27 mouse cellular contexts compared by ENCODE assay signal in genomic region chr9:22445123-22445522, GRCm38 (mm10). TPM values are rescaled to one million over a fixed set of nuclear protein-coding genes. Genes with fewer than 3 reads are reported as not detected.
DNase-seq lines count a peak whose midpoint lies in the region; ATAC-seq and TF ChIP-seq lines count a peak whose summit lies in the region.
"Had no signal": no experiment of that assay in that cellular context is flagged by ENCODE, and none has a peak within 500 bp of the region (broad histone marks: within the 10 kb centered on the region; RNA-seq: fewer than 3 reads in every experiment).

No protein-coding gene starts in this region.

- peak; percentile 22; the same call in 1 of the 2 replicates for ATAC-seq in hindbrain, embryonic 16.5 days
- no peak for ATAC-seq in hindbrain, embryonic 12.5 days (ENCODE audit: low FRiP score)
- ATAC-seq in midbrain, embryonic 16.5 days, result 0 out of 2 replicates have a peak, but pooled peaks have one; percentile 17
- no peak for ATAC-seq in midbrain, embryonic 15.5 days (replicated peaks)
- ATAC-seq: activated CD4-positive, CD25-positive, alpha-beta regulatory T cell, adult 4 months; CD4-positive, CD25-positive, alpha-beta regulatory T cell, adult 4 months; Patski had no signal

- 89% methylated on average over 1 of the region's 1 CpGs for WGBS in hindbrain, embryonic 16.5 days
- 82% methylated on average over 1 of the region's 1 CpGs for WGBS in hindbrain, embryonic 12.5 days
- 83% methylated on average over 1 of the region's 1 CpGs for WGBS in midbrain, embryonic 16.5 days
- 95% methylated on average over 1 of the region's 1 CpGs for WGBS in midbrain, embryonic 15.5 days

- no peak; a peak in 1 of 4 replicates for TF ChIP-seq POLR2A in MEL (IDR thresholded peaks at IDR 0.05; ENCODE audit: control insufficient read depth in 1 of 2, insufficient read depth in 1 of 2, low read depth in 1 of 2, low read length in 2 of 2, poor library complexity in 1 of 2)

- peaks cover 30% of the 10 kb centered on the region for H3K36me3 ChIP-seq in hindbrain, embryonic 16.5 days (ENCODE audit: control insufficient read depth, insufficient read depth, low read length)
- peaks cover 53% of the 10 kb centered on the region for H3K36me3 ChIP-seq in hindbrain, embryonic 12.5 days
- H3K36me3 ChIP-seq in midbrain, embryonic 16.5 days (ENCODE audit: control insufficient read depth, insufficient read depth, low read length), result peaks cover 36% of the 10 kb centered on the region
- peaks cover 37% of the 10 kb centered on the region for H3K36me3 ChIP-seq in midbrain, embryonic 15.5 days (replicated peaks)
- peaks cover 0 to 17% of the 10 kb centered on the region in 2 experiments; a peak in 2 of 4 replicates for H3K36me3 ChIP-seq in MEL (ENCODE audit: control insufficient read depth in 1 of 2, insufficient read depth in 2 of 2, low read length in 2 of 2)

- no peak overlapping the region for H3K9ac ChIP-seq in hindbrain, embryonic 16.5 days (ENCODE audit: low read depth, low read length)
- no peak overlapping the region for H3K9ac ChIP-seq in hindbrain, embryonic 12.5 days
- no peak overlapping the region for H3K9ac ChIP-seq in midbrain, embryonic 16.5 days (ENCODE audit: low read depth, low read length)
- H3K9ac ChIP-seq in midbrain, embryonic 15.5 days, result no peak overlapping the region
- H3K9ac ChIP-seq in MEL (ENCODE audit: control insufficient read depth, low read depth, low read length, poor library complexity, severe bottlenecking), result no peak overlapping the region

- no peak for TF ChIP-seq RAD21 in MEL (IDR thresholded peaks at IDR 0.05; ENCODE audit: low read depth, low read length)

- DNase-seq in MEL (ENCODE audit: low read depth, low spot score), result no peak
- DNase-seq in embryo, embryonic 11 days, result no peak
- DNase-seq: adrenal gland, adult 2 months; adrenal gland, adult 8-10 months; adrenal gland, postnatal 10 days; adrenal gland, postnatal 14 days; adrenal gland, postnatal 25 days; adrenal gland, postnatal 36 days; B cell, adult 2 months; cerebellum, adult 11 months; cerebellum, adult 11-12 months; cerebellum, adult 18-20 months; cerebellum, adult 2 months had no signal

- no peaks in the 10 kb centered on the region for H3K27me3 ChIP-seq in hindbrain, embryonic 16.5 days (replicated peaks; ENCODE audit: control insufficient read depth, insufficient read depth, low read length)
- no peaks in the 10 kb centered on the region for H3K27me3 ChIP-seq in hindbrain, embryonic 12.5 days
- H3K27me3 ChIP-seq in midbrain, embryonic 16.5 days (ENCODE audit: control insufficient read depth, insufficient read depth, low read depth, low read length), result no peaks in the 10 kb centered on the region
- H3K27me3 ChIP-seq in midbrain, embryonic 15.5 days (replicated peaks), result no peaks in the 10 kb centered on the region
- no peaks in the 10 kb centered on the region for H3K27me3 ChIP-seq in MEL (ENCODE audit: control insufficient read depth in 1 of 2, insufficient read depth in 2 of 2, low read length in 2 of 2)
- H3K27me3 ChIP-seq: CH12.LX, Patski had no signal

- no peaks in the 10 kb centered on the region for H3K9me3 ChIP-seq in hindbrain, embryonic 16.5 days (ENCODE audit: control insufficient read depth, low read length)
- H3K9me3 ChIP-seq in hindbrain, embryonic 12.5 days (replicated peaks), result no peaks in the 10 kb centered on the region
- H3K9me3 ChIP-seq in midbrain, embryonic 16.5 days (replicated peaks; ENCODE audit: control insufficient read depth, low read length, poor library complexity, severe bottlenecking), result no peaks in the 10 kb centered on the region
- H3K9me3 ChIP-seq in midbrain, embryonic 15.5 days, result no peaks in the 10 kb centered on the region
- no peaks in the 10 kb centered on the region for H3K9me3 ChIP-seq in MEL (replicated peaks; ENCODE audit: insufficient read depth, low read length)
- H3K9me3 ChIP-seq: G1E had no signal

- H3K4me1 ChIP-seq in hindbrain, embryonic 16.5 days (ENCODE audit: control insufficient read depth, insufficient read depth, low read depth, low read length), result no peaks in the 10 kb centered on the region
- H3K4me1 ChIP-seq in hindbrain, embryonic 12.5 days, result no peaks in the 10 kb centered on the region
- no peaks in the 10 kb centered on the region for H3K4me1 ChIP-seq in midbrain, embryonic 16.5 days (ENCODE audit: control insufficient read depth, insufficient read depth, low read length)
- H3K4me1 ChIP-seq in midbrain, embryonic 15.5 days, result no peaks in the 10 kb centered on the region
- H3K4me1 ChIP-seq in MEL (ENCODE audit: control insufficient read depth in 1 of 2, insufficient read depth in 2 of 2, low read length in 2 of 2), result 0 out of 4 replicates have a peak, but pooled peaks cover 0 to 3% of the 10 kb centered on the region in 2 experiments

- no peak overlapping the region for H3K27ac ChIP-seq in hindbrain, embryonic 16.5 days (ENCODE audit: low read depth, low read length)
- no peak overlapping the region for H3K27ac ChIP-seq in hindbrain, embryonic 12.5 days
- no peak overlapping the region for H3K27ac ChIP-seq in midbrain, embryonic 16.5 days (ENCODE audit: low read length)
- H3K27ac ChIP-seq in midbrain, embryonic 15.5 days, result no peak overlapping the region
- no peak overlapping the region for H3K27ac ChIP-seq in MEL (ENCODE audit: control insufficient read depth, low read depth, low read length)

- no peak for TF ChIP-seq CTCF in MEL (IDR thresholded peaks at IDR 0.05 in 2 of 3, conservative IDR thresholded peaks at IDR 0.05 in 1 of 3; ENCODE audit: control insufficient read depth in 1 of 3, insufficient read depth in 1 of 3, low read depth in 2 of 3, low read length in 3 of 3, poor library complexity in 1 of 3, severe bottlenecking in 1 of 3)

- no peaks in the 10 kb centered on the region for H3K79me2 ChIP-seq in MEL (ENCODE audit: control insufficient read depth, insufficient read depth, low read length, poor library complexity)

- TF ChIP-seq EP300 in MEL (IDR thresholded peaks at IDR 0.05; ENCODE audit: low read depth in 1 of 2, low read length in 2 of 2), result no peak

- H3K4me2 ChIP-seq in hindbrain, embryonic 16.5 days (ENCODE audit: low read length), result no peak overlapping the region
- H3K4me2 ChIP-seq in hindbrain, embryonic 12.5 days (replicated peaks), result no peak overlapping the region
- H3K4me2 ChIP-seq in midbrain, embryonic 16.5 days (ENCODE audit: low read length), result no peak overlapping the region
- H3K4me2 ChIP-seq in midbrain, embryonic 15.5 days, result no peak overlapping the region

- no peak overlapping the region for H3K4me3 ChIP-seq in hindbrain, embryonic 16.5 days (ENCODE audit: low read length)
- no peak overlapping the region for H3K4me3 ChIP-seq in hindbrain, embryonic 12.5 days
- H3K4me3 ChIP-seq in midbrain, embryonic 16.5 days (ENCODE audit: low read depth, low read length), result no peak overlapping the region
- H3K4me3 ChIP-seq in midbrain, embryonic 15.5 days, result no peak overlapping the region
- H3K4me3 ChIP-seq in MEL (ENCODE audit: control insufficient read depth in 1 of 2, insufficient read depth in 1 of 2, low read depth in 2 of 2, low read length in 2 of 2), result no peak overlapping the region

RNA-seq across cellular contexts. Expression of gene Gm17545, which starts 9.0 kb away (rescaled TPM):
- not detected in 2 replicates for polyA plus RNA-seq in hindbrain, embryonic 16.5 days (2015; fragmentation: Nextera tagmentation; extraction: Ambion mirVana)
- polyA plus RNA-seq in hindbrain, embryonic 12.5 days (2016; fragmentation: Nextera tagmentation; extraction: Ambion mirVana), result not detected in 2 replicates
- polyA plus RNA-seq in midbrain, embryonic 16.5 days (2015; fragmentation: Nextera tagmentation; extraction: Ambion mirVana), result not detected in 2 replicates
- polyA plus RNA-seq in midbrain, embryonic 15.5 days (2015; fragmentation: Nextera tagmentation; extraction: Ambion mirVana), result not detected in 2 replicates
- not detected in 2 replicates for total RNA-seq in MEL (2012; rRNA removed)
- polyA plus RNA-seq in MEL (2012; ENCODE audit: insufficient read depth in 1 of 2, insufficient read length in 2 of 2, low read depth in 1 of 2, low replicate concordance in 2 of 2, missing spikeins in 1 of 2), result not detected
- total RNA-seq: adrenal gland, adult 18-20 months; adrenal gland, adult 2 months; adrenal gland, adult 8-10 months; adrenal gland, postnatal 10 days; adrenal gland, postnatal 14 days; adrenal gland, postnatal 25 days; adrenal gland, postnatal 36 days; adrenal gland, postnatal 4 days; CH12.LX; ES-E14; G1E had no signal
- polyA plus RNA-seq: activated CD4-positive, CD25-positive, alpha-beta regulatory T cell, adult 4 months; adrenal gland, adult 2 months; brain, embryonic 14.5 days; C2C12; CD4-positive, CD25-positive, alpha-beta regulatory T cell, adult 4 months; cerebellum, adult 2 months; G1E; Patski had no signal

RNA-seq across cellular contexts. Expression of gene Rp9, which starts 24.4 kb away (rescaled TPM):
- polyA plus RNA-seq in hindbrain, embryonic 16.5 days (2015; fragmentation: Nextera tagmentation; extraction: Ambion mirVana), result 65.2 and 68.3 TPM in 2 replicates
- 63.8 and 66.5 TPM in 2 replicates for polyA plus RNA-seq in hindbrain, embryonic 12.5 days (2016; fragmentation: Nextera tagmentation; extraction: Ambion mirVana)
- 66.0 and 66.1 TPM in 2 replicates for polyA plus RNA-seq in midbrain, embryonic 16.5 days (2015; fragmentation: Nextera tagmentation; extraction: Ambion mirVana)
- polyA plus RNA-seq in midbrain, embryonic 15.5 days (2015; fragmentation: Nextera tagmentation; extraction: Ambion mirVana), result 70.9 TPM in 2 replicates
- 334 and 405 TPM in 2 replicates for total RNA-seq in MEL (2012; rRNA removed)
- 100 to 1,000 TPM; 225 to 417 TPM for polyA plus RNA-seq in MEL (2012; ENCODE audit: insufficient read depth in 1 of 2, insufficient read length in 2 of 2, low read depth in 1 of 2, low replicate concordance in 2 of 2, missing spikeins in 1 of 2)

RNA-seq across cellular contexts. Expression of gene Bbs9, which starts 30.4 kb away (rescaled TPM):
- 18.3 and 18.8 TPM in 2 replicates for polyA plus RNA-seq in hindbrain, embryonic 16.5 days (2015; fragmentation: Nextera tagmentation; extraction: Ambion mirVana)
- polyA plus RNA-seq in hindbrain, embryonic 12.5 days (2016; fragmentation: Nextera tagmentation; extraction: Ambion mirVana), result 19.5 and 21.5 TPM in 2 replicates
- polyA plus RNA-seq in midbrain, embryonic 16.5 days (2015; fragmentation: Nextera tagmentation; extraction: Ambion mirVana), result 29.3 and 35.3 TPM in 2 replicates
- 24.9 and 25.0 TPM in 2 replicates for polyA plus RNA-seq in midbrain, embryonic 15.5 days (2015; fragmentation: Nextera tagmentation; extraction: Ambion mirVana)
- total RNA-seq in MEL (2012; rRNA removed), result 15.1 and 18.5 TPM in 2 replicates
- 10 to 100 TPM in 1 of 2 experiments, not detected in 1; 19.5 TPM for polyA plus RNA-seq in MEL (2012; ENCODE audit: insufficient read depth in 1 of 2, insufficient read length in 2 of 2, low read depth in 1 of 2, low replicate concordance in 2 of 2, missing spikeins in 1 of 2)

RNA-seq across cellular contexts. Expression of gene 9530077C05Rik, which starts 33.8 kb away (rescaled TPM):
- polyA plus RNA-seq in hindbrain, embryonic 16.5 days (2015; fragmentation: Nextera tagmentation; extraction: Ambion mirVana), result 16.0 and 19.3 TPM in 2 replicates
- 5.7 and 7.5 TPM in 2 replicates for polyA plus RNA-seq in hindbrain, embryonic 12.5 days (2016; fragmentation: Nextera tagmentation; extraction: Ambion mirVana)
- polyA plus RNA-seq in midbrain, embryonic 16.5 days (2015; fragmentation: Nextera tagmentation; extraction: Ambion mirVana), result 17.3 and 19.7 TPM in 2 replicates
- 15.9 and 16.6 TPM in 2 replicates for polyA plus RNA-seq in midbrain, embryonic 15.5 days (2015; fragmentation: Nextera tagmentation; extraction: Ambion mirVana)
- 4.1 and 4.5 TPM in 2 replicates for total RNA-seq in MEL (2012; rRNA removed)
- 1 to 10 TPM in 1 of 2 experiments, not detected in 1; 6.9 TPM for polyA plus RNA-seq in MEL (2012; ENCODE audit: insufficient read depth in 1 of 2, insufficient read length in 2 of 2, low read depth in 1 of 2, low replicate concordance in 2 of 2, missing spikeins in 1 of 2)

RNA-seq across cellular contexts. Expression of gene Anln, which starts 56.1 kb away (rescaled TPM):
- 4.1 and 6.2 TPM in 2 replicates for polyA plus RNA-seq in hindbrain, embryonic 16.5 days (2015; fragmentation: Nextera tagmentation; extraction: Ambion mirVana)
- 28.0 and 28.6 TPM in 2 replicates for polyA plus RNA-seq in hindbrain, embryonic 12.5 days (2016; fragmentation: Nextera tagmentation; extraction: Ambion mirVana)
- 3.4 and 4.6 TPM in 2 replicates for polyA plus RNA-seq in midbrain, embryonic 16.5 days (2015; fragmentation: Nextera tagmentation; extraction: Ambion mirVana)
- 4.5 and 4.7 TPM in 2 replicates for polyA plus RNA-seq in midbrain, embryonic 15.5 days (2015; fragmentation: Nextera tagmentation; extraction: Ambion mirVana)
- 93.3 and 105 TPM in 2 replicates for total RNA-seq in MEL (2012; rRNA removed)
- 100 to 1,000 TPM in 1 of 2 experiments, 10 to 100 TPM in 1; 93.3 to 114 TPM for polyA plus RNA-seq in MEL (2012; ENCODE audit: insufficient read depth in 1 of 2, insufficient read length in 2 of 2, low read depth in 1 of 2, low replicate concordance in 2 of 2, missing spikeins in 1 of 2)

Comparison
In these comparisons a context has a peak if more than half of its experiments do, and no peak if none do; other contexts are left out.
1. ATAC-seq: peak in hindbrain, embryonic 16.5 days (single experiment) and midbrain, embryonic 16.5 days (single experiment); none in hindbrain, embryonic 12.5 days (single experiment) and midbrain, embryonic 15.5 days (single experiment).